Mouse (Mus musculus) midbrain, embryonic 10.5 days (tissue): ENCODE results near the gene Tec. TPM values are rescaled to one million over a fixed set of nuclear protein-coding genes. Genes with fewer than 3 reads are reported as not detected.

Source experiments
- DNase-seq: peaks from one replicate; pipeline ENCODE4 v3.0.0-alpha.2; 2017; ENCODE audit warnings: low spot score
- H3K27ac ChIP-seq: fragments of 300-500 bp; sonication (generic); replicated peaks from 2 replicates; pipeline ENCODE4 v1.5.1; 2016; ENCODE audit warnings: mild to moderate bottlenecking
- H3K27me3 ChIP-seq: fragments of 300-500 bp; sonication (generic); 2 replicates; pipeline ENCODE4 v1.6.1; 2016; ENCODE audit warnings: low read depth, mild to moderate bottlenecking; ENCODE audit not compliant: poor library complexity, severe bottlenecking
- H3K36me3 ChIP-seq: fragments of 300-500 bp; sonication (generic); 2 replicates; pipeline ENCODE4 v1.6.1; 2016; ENCODE audit warnings: mild to moderate bottlenecking, moderate library complexity
- H3K4me1 ChIP-seq: fragments of 300-500 bp; sonication (generic); 2 replicates; pipeline ENCODE4 v1.6.1; 2016
- H3K4me3 ChIP-seq: fragments of 300-500 bp; sonication (generic); 2 replicates; pipeline ENCODE4 v1.5.1; 2016; ENCODE audit warnings: mild to moderate bottlenecking, moderate library complexity
- H3K9me3 ChIP-seq: fragments of 300-500 bp; sonication (generic); replicated peaks from 2 replicates; pipeline ENCODE4 v1.6.1; 2016; ENCODE audit warnings: mild to moderate bottlenecking
- WGBS: fragments of 180-500 bp; shearing (Covaris S2); methylation state at CpG from one replicate; pipeline ENCODE4 v1.1.7; 2016; 5-methylcytosine and 5-hydroxymethylcytosine counted together
- polyA plus RNA-seq: library from polyadenylated mRNA; unstranded; fragments of >200 nt; fragmentation: Nextera tagmentation; extraction: Ambion mirVana; gene quantifications from 2 replicates; pipeline ENCODE4 v1.2.1, GENCODE M21; 2016

The Tec gene
- polyA plus RNA-seq, 1 experiment from 2014 or later: 3.2 TPM

DNA sequence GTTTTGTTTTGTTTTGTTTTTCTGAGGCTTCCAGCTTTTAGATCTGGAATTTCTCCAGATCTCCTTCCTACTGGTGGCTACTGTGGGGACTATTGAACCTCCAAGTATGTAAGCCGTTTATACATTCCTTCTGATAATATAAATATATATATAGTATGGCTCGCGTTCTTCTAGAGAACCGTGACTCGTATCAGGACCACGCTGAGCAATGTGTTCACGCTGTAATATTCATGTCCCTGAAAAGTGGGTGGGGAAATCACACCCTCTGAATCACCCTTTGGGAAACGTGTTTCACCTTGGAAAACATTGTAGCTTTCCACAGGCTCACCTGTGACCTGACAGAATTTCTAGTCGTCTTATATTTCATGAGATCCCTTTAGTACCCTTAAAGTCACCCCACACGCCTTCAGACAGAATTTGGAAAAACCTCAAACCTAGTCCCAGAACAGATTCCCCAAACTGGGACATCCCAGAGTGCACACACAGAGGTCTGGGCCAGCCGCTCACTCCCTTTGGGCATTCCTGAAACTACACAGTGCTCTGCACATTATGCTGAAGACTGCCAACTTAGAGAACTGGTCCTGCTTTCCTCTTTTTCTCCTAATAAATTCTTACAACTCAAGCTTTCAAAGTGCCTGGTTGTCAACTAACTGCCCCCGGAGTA lies 13.6 kb upstream of the Tec start:
- Histone ChIP-seq H3K4me1 (peaks cover 4% of the 10 kb centered on the region; the same call in 1 of the 2 replicates), H3K4me3 (no peak overlapping the region), H3K36me3 (no peaks in the 10 kb centered on the region), H3K27ac (no peak overlapping the region), H3K9me3 (no peaks in the 10 kb centered on the region), H3K27me3 (peaks cover 5% of the 10 kb centered on the region; the same call in 1 of the 2 replicates)
- WGBS: 92% methylated on average over 12 of the region's 12 CpGs
- no peak for DNase-seq

DNA sequence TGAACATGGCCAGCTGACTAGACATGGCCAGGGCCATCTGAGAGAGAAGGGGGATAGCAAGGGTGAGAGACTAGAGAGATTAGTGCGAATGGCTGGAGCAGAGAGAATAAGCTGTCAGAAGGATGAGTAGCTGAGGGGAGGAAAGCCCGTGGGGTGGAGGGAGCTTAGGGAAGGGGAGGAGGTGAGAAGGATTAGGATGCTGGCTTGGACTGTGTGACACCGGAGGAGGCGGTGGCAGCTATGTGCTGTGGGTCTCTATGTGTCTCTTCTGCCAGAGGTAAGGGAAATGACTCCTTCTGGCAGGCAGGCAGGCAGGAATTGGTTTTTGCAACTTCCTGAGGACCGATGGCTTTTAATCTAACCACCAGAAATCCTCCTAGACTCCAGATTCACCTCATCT lies 11.5 kb upstream of the Tec start:
- peaks cover 22% of the 10 kb centered on the region for H3K27me3 ChIP-seq
- no peak overlapping the region for H3K4me3 ChIP-seq
- no peaks in the 10 kb centered on the region for H3K36me3 ChIP-seq
- no peak for DNase-seq
- no peaks in the 10 kb centered on the region for H3K9me3 ChIP-seq
- no peak overlapping the region for H3K27ac ChIP-seq
- WGBS: 30% methylated on average over 5 of the region's 5 CpGs
- H3K4me1 ChIP-seq: peaks cover 12% of the 10 kb centered on the region

DNA sequence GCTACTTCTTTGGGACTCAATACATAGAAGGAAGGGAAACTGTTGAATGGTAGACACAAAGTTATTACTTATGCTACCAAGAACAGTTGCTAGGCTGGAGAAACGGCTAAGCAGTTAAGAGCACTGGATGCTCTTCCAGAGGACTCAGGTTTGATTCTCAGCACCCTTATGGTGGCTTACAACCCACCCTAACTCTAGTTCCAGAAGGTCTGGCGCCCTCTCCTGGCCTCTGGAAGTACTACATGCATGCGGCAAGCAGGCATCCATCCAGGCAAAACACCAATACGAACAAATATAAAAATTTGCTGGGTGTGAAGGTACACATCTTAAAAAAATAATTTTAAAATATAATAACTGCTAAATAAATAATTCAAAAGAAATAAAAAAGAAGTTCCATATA lies 2.8 kb upstream of the Tec start:
- Histone ChIP-seq H3K4me1 (peaks cover 21% of the 10 kb centered on the region), H3K4me3 (no peak overlapping the region), H3K27ac (no peak overlapping the region), H3K27me3 (peaks cover 46% of the 10 kb centered on the region), H3K9me3 (peaks cover 2% of the 10 kb centered on the region; the same call in 1 of the 2 replicates), H3K36me3 (no peaks in the 10 kb centered on the region)
- 81% methylated on average over 4 of the region's 4 CpGs for WGBS
- no peak for DNase-seq

DNA sequence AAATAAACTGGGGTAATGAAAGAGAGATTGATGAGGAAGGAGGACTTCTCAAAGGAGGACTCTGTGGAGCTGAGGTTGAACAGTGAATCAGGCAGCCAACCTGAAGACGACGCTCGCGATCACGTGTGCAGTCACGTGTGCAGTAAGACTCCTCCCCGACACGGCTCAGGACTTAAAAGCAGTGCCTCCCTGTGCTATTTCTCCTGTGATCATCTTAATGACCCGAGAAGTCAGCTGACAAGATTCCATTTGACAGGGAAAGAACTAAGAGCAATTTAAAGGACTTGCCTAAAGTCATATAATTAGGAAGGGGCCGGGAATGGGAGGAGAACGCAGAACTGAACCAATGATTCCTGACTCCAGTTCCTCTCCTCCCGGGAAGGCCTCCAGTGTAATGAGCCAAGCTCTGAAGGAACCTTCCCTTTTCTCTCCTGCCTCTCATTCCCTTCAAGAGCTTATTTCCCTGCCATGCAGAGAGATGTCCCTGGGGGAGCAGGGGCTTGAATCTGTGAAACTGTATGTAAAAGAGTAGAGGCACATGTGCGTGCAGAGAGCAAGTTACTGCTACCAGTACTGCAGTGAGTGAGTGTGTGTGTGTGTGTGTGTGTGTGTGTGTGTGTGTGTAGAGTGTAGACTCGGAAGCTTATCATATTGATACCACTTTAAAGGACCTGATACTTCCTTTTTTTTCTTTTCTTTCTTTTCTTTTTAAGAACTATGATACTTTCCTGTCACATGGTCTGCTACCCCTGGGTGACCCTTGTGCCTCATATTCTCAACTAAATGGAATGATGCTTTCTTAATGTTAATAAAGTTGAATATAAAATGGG lies 1.7 kb upstream of the Tec start:
- Histone ChIP-seq H3K9me3 (peaks cover 2% of the 10 kb centered on the region; the same call in 1 of the 2 replicates), H3K4me1 (peaks cover 15% of the 10 kb centered on the region), H3K36me3 (no peaks in the 10 kb centered on the region), H3K27me3 (peaks cover 47% of the 10 kb centered on the region), H3K4me3 (no peak overlapping the region), H3K27ac (no peak overlapping the region)
- 84% methylated on average over 14 of the region's 14 CpGs for WGBS
- no peak for DNase-seq

DNA sequence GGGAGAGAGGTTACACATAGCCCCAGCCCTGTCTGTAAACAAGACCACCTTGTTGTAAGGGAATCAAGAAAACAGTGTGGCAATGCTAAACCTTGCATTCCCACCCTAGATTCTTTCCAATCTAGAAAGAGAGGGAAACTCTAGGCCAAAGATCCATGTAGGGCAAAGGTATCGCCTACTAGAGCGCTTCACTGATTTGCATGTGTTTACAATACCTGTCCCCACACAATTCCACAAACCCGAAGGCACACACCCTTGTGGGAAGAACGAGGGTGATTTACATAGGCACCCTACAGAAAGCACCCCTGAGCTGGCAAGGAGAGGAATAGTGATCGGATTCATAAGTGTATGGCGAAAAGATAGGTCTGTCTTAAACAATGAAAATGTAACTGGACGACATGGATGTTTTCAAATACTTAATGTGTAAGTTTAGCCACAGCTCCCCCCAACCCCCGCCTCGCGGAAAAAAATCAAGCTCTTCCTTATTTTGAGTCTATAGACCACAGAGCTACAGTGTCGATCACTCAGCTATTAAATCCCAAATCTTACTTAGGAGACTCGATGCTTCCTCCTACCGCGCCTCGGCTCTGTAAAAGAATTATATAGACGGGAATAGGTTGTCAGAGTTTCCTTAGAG lies 1.1 kb downstream of the Tec start:
- WGBS: 24% methylated on average over 16 of the region's 16 CpGs
- Histone ChIP-seq H3K4me3 (no peak overlapping the region), H3K4me1 (peaks cover 15% of the 10 kb centered on the region), H3K36me3 (no peaks in the 10 kb centered on the region), H3K27ac (no peak overlapping the region), H3K9me3 (peaks cover 2% of the 10 kb centered on the region; the same call in 1 of the 2 replicates), H3K27me3 (peaks cover 55% of the 10 kb centered on the region)
- no peak for DNase-seq

DNA sequence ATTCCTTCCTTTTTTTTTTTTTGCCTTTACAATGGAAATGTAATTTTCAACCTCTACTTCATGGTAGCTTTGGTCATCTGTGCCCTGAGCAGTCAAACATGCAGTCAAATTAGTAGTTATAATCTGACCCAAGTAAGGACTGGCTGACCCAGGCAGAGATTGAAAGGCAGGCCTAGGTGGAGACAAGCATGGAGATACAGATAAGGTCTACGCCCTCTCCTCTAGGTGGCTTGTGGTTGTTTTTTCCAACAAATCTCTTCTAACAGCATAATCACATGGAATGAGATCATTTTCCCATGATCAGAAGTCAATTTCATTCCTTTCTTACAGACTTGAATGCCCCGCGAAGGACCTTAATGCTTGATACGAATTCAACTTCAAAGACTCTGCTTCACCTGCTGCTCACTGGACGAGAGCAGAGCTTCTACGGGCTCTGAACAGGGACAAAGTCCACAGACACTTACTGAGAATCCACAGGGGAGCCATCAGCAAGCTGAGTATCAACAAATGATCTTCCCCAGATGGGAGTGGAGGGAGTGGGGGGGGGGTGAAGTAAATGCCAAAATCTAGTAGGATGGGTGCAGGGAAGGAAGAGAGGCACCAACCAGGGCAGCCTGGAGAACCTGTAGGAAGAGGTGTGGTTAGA lies 1.9 kb downstream of the Tec start:
- Histone ChIP-seq H3K36me3 (no peaks in the 10 kb centered on the region), H3K27me3 (peaks cover 55% of the 10 kb centered on the region), H3K4me3 (no peak overlapping the region), H3K27ac (no peak overlapping the region), H3K4me1 (peaks cover 15% of the 10 kb centered on the region), H3K9me3 (peaks cover 2% of the 10 kb centered on the region; the same call in 1 of the 2 replicates)
- 63% methylated on average over 6 of the region's 6 CpGs for WGBS
- DNase-seq: no peak

DNA sequence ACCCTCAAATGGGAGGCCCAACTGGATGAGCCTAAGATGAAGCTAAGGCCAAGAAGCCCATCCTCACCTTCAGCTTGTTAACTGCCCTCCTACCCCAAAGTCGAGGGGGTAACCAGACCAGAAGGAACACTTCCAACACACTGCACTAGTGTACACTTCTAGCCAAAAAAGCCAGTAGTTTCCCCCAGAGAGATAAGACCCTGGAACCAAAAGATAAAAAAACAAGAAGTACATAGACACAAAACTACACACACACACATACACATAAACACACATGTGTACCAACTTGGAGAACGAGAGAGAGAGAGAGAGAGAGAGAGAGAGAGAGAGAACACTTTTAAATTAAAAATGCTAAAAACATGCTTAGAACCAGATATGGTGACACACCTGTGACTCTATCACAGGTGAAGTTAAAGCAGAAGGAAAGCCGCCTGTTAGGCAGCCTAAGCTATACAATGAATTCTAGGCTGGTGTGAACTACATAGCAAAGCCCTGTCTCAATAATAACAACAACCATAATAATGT lies 3.6 kb downstream of the Tec start:
- Histone ChIP-seq H3K4me1 (peaks cover 15% of the 10 kb centered on the region), H3K27me3 (peaks cover 49% of the 10 kb centered on the region), H3K27ac (no peak overlapping the region), H3K9me3 (0 out of 2 replicates have a peak, but pooled peaks cover 3% of the 10 kb centered on the region), H3K4me3 (no peak overlapping the region), H3K36me3 (no peaks in the 10 kb centered on the region)
- DNase-seq: no peak
- WGBS: 87% methylated on average over 3 of the region's 3 CpGs

DNA sequence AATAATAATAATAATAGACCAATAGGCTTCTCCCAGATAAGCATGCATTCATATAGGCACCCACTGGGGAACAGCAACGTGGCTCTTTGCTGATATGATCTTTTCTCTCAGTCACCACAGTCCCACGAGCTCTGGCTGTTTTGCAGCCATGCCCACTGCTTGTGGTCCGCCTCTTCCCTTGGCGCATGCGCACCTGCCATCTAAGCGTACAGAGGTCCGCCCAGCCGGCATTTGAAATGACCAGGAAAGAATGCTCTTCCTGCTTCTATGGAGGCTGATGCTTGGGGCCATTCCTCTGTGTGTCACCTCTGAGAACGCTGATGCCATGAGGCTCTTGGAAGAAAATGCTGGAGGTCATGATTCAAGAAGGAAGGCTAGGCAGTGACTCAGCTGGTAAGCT lies 5.1 kb downstream of the Tec start:
- 94% methylated on average over 9 of the region's 9 CpGs for WGBS
- no peak for DNase-seq

DNA sequence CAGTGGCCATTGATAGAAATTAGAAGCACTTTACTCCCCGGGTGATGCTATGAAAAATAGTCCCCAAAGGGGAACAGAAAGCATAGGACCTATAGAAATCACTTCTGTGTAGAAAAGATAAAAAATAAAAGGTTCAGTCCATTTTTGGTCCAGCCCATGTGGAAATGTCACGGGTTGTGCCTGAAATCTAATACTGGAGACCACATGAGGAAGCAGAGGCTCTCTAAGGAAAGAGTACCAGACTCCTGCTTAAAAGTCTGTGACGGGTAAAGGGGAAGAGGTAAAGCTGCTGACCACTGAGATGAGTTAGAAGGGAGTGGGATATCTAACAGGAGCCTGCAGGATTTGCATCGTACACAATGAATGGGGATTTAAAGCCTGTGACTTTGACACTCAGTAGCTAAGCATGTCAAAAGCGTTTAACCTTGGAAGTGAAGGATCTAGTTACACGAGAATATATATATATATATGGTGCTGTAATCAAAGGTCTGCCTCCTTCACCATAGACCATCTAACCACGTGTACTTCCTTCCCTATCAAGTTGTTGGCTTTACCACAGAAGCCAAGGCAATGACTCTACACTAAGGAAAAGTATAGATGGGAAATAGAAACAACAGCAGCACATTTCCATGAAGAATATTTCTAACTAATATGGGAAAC lies 6.4 kb downstream of the Tec start:
- 80% methylated on average over 7 of the region's 7 CpGs for WGBS
- DNase-seq: no peak
- peaks cover 26% of the 10 kb centered on the region for H3K27me3 ChIP-seq

More for the DNA sequence above, 5.1 kb downstream of the Tec start:
- Histone ChIP-seq H3K27ac (no peak overlapping the region), H3K27me3 (peaks cover 39% of the 10 kb centered on the region), H3K9me3 (peaks cover 6% of the 10 kb centered on the region; the same call in 1 of the 2 replicates), H3K4me1 (peaks cover 8% of the 10 kb centered on the region), H3K4me3 (no peak overlapping the region), H3K36me3 (no peaks in the 10 kb centered on the region)

DNA sequence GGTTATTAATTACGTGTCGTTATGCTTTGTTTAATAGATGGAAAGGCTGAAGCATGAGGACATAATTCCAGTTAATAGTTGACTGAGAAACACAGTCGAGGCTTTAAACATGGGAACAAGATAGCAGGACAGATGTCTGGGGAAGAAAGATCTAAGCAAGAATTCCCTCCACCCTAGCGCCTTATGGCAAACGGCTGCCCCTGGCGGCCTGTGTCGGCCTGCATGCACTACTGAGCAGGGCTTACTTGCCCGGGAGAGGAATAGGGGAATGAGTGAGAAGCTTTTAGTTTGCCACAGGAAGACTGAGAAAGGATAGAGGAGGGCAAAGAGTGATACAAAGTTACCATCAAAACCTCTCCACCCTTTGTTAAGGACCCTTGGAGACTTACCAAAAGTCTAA lies 7.4 kb downstream of the Tec start:
- Histone ChIP-seq H3K27ac (no peak overlapping the region), H3K27me3 (peaks cover 16% of the 10 kb centered on the region), H3K9me3 (peaks cover 6% of the 10 kb centered on the region; the same call in 1 of the 2 replicates), H3K36me3 (no peaks in the 10 kb centered on the region), H3K4me1 (peaks cover under 1% of the 10 kb centered on the region), H3K4me3 (no peak overlapping the region)
- no peak for DNase-seq
- WGBS: 84% methylated on average over 8 of the region's 8 CpGs

More for the DNA sequence above, 6.4 kb downstream of the Tec start:
- no peaks in the 10 kb centered on the region for H3K36me3 ChIP-seq
- H3K4me3 ChIP-seq: no peak overlapping the region
- H3K27ac ChIP-seq: no peak overlapping the region
- peaks cover 6% of the 10 kb centered on the region; the same call in 1 of the 2 replicates for H3K9me3 ChIP-seq
- no peaks in the 10 kb centered on the region for H3K4me1 ChIP-seq

DNA sequence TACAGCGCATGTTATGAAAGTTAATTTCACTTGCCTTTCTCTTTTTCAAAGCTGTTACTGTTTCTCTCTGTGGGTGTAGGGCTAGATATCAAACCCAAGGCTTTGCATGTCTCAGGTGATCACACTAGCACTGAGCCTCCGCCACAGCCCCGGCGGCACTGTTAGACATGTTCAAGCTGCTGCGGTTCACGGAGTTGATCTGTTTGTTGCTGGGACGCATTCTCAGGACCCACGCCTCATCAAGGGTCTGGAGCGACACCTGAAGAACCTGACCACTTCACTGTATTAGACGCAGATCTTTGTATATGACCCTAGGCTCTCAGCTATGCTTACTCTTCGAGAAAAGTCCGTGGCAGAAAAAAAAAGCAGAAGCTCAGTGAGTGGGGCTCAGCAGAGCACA lies 10.0 kb downstream of the Tec start:
- H3K4me3 ChIP-seq: no peak overlapping the region
- WGBS: 94% methylated on average over 12 of the region's 12 CpGs
- H3K9me3 ChIP-seq: peaks cover 6% of the 10 kb centered on the region; the same call in 1 of the 2 replicates
- H3K36me3 ChIP-seq: no peaks in the 10 kb centered on the region
- DNase-seq: no peak
- no peak overlapping the region for H3K27ac ChIP-seq
- no peaks in the 10 kb centered on the region for H3K27me3 ChIP-seq
- H3K4me1 ChIP-seq: peaks cover 6% of the 10 kb centered on the region

DNA sequence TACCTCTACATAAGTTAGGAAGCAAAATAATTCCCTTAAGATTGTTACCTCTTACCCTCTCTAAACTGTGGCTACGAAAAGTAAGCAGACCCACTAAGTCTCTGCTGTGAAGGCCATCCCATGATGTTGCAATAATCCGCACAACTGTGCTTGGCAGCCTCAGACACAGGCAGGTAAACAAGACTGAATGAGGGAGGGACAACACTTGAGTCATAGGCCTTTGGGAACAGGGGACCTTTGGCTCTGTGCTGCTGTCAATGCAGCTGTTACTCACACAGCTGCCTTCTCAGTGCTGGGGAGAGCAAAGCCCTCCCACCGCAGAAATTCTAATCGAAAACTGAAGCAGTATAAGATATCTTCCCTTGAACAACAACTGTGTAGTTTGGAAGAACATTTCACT lies 10.5 kb downstream of the Tec start:
- no peaks in the 10 kb centered on the region for H3K36me3 ChIP-seq
- DNase-seq: no peak
- H3K4me3 ChIP-seq: no peak overlapping the region
- H3K9me3 ChIP-seq: peaks cover 6% of the 10 kb centered on the region; the same call in 1 of the 2 replicates
- WGBS: 88% methylated on average over 4 of the region's 4 CpGs
- H3K27ac ChIP-seq: no peak overlapping the region
- no peaks in the 10 kb centered on the region for H3K27me3 ChIP-seq
- peaks cover 6% of the 10 kb centered on the region for H3K4me1 ChIP-seq
